Mouse (Mus musculus) layer of hippocampus, adult 2 months (tissue): ENCODE measurements around the gene Atp2b2. TPM values are rescaled to one million over a fixed set of nuclear protein-coding genes. Genes with fewer than 3 reads are reported as not detected.
"Not testable (repeated sequence)": the region's sequence is repeated elsewhere in the genome, so short reads cannot be mapped to it uniquely, and the experiment has no call there.

Source experiments
- DNase-seq, 2 experiments: peaks; one replicate each; pipeline ENCODE4 v3.0.0; 2022; ENCODE audit warnings: low spot score in 2 of 2
- H3K27ac ChIP-seq: fragments of 200-600 bp; 2 replicates; pipeline ENCODE4 v1.8.1; 2022
- H3K4me3 ChIP-seq: fragments of 200-600 bp; 2 replicates; pipeline ENCODE4 v1.8.1; 2022; ENCODE audit warnings: mild to moderate bottlenecking
- CTCF ChIP-seq: fragments of 200-600 bp; conservative IDR thresholded peaks from 2 replicates; pipeline ENCODE4 v1.8.1; 2022; ENCODE audit warnings: antibody characterized with exemption, mild to moderate bottlenecking, moderate library complexity
- total RNA-seq, 2 experiments: library from RNA; stranded (reverse); gene quantifications; 2 replicates each; pipeline ENCODE4 v1.2.3; 2021

The Atp2b2 gene
- total RNA-seq, 2 experiments from 2014 or later, result 330 to 337 TPM

DNA sequence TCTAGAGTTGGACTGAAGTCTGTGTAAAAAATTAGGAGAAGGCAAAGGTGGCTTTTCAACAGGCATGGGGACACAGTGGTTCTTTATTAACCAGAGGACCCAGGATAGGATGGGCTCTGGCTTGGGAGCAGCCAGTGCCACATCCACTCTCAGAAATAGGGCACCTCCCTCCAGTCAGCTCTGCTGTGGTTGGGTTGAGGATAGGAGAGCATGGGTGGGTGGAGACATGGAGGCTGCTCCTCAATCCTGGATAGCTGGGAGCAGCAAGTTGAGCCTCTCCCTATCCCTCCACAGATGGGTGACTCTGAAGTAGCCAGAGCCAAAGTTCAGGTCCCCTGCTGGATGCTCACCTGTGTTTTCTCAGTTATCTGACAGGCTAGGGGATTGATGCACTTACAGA, 297.3 kb downstream of the Atp2b2 start:
- Histone ChIP-seq H3K27ac (no peak overlapping the region), H3K4me3 (no peak overlapping the region)
- no peak for DNase-seq
- TF ChIP-seq CTCF, result no peak

DNA sequence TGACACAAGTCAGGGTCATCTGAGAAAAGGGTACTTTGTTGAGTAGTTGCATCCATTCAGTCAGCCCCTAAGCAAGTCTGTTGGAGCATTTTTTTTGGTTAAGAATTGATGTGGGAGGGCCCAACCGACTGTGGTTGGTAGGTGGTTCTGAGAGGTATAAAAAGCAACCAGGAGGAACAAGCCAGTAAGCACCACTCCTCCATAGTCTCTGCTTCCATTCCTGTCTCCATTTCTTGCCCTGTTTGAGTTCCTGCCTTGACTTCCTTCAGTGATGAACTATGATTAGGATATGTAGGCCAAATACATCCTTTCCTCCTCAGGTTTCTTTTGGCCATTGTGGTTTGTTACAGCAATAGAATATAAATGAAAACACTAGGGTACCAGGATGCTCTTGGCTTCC, 299.3 kb downstream of the Atp2b2 start:
- DNase-seq, result no peak

DNA sequence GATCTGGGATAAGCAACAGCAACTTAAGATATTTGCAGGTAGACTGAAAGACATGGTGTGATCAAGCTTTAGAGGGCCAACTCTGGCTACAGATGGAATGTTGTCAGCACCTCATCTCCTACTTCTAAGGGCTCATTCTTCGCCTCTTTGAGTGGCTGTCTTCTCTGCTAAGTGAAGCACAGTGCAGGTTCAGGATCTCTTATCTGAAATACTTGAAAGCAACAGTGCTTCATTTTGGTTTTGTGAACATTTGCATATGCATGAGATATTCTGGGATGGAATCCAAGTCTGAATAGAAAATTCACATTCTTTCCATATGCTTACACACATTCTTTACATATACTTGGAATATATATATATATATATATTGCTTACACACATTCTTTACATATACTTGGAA, 300.1 kb downstream of the Atp2b2 start:
- Histone ChIP-seq H3K27ac (peak overlapping the region; percentile 47; the same call in 1 of the 2 replicates), H3K4me3 (no peak overlapping the region)
- DNase-seq, result no peak
- TF ChIP-seq CTCF, result no peak

More for the DNA sequence above, 299.3 kb downstream of the Atp2b2 start:
- no peak for TF ChIP-seq CTCF
- no peak overlapping the region for H3K4me3 ChIP-seq
- 0 out of 2 replicates have a peak overlapping the region, but pooled peaks have one; percentile 15 for H3K27ac ChIP-seq

DNA sequence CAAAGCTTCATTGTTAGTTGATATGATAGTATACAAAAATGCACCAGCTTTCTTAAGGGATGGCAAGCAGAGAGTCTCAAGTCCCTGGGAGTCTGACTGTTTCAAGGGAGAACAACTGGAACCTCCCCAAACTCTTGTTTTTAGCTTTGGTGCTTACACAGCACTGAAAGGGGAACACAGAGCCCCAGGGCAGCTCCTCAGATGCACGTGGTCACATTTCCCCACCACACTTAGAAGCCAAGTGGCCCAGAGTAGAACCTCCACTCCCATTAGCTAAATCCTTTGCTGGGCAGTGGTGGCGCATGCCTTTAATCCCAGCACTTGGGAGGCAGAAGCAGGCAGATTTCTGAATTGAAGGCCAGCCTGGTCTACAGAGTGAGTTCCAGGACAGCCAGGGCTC, 301.0 kb downstream of the Atp2b2 start:
- no peak for DNase-seq
- TF ChIP-seq CTCF, result no peak
- Histone ChIP-seq H3K4me3 (no peak overlapping the region), H3K27ac (peak overlapping the region; percentile 91; the same call in 1 of the 2 replicates)

DNA sequence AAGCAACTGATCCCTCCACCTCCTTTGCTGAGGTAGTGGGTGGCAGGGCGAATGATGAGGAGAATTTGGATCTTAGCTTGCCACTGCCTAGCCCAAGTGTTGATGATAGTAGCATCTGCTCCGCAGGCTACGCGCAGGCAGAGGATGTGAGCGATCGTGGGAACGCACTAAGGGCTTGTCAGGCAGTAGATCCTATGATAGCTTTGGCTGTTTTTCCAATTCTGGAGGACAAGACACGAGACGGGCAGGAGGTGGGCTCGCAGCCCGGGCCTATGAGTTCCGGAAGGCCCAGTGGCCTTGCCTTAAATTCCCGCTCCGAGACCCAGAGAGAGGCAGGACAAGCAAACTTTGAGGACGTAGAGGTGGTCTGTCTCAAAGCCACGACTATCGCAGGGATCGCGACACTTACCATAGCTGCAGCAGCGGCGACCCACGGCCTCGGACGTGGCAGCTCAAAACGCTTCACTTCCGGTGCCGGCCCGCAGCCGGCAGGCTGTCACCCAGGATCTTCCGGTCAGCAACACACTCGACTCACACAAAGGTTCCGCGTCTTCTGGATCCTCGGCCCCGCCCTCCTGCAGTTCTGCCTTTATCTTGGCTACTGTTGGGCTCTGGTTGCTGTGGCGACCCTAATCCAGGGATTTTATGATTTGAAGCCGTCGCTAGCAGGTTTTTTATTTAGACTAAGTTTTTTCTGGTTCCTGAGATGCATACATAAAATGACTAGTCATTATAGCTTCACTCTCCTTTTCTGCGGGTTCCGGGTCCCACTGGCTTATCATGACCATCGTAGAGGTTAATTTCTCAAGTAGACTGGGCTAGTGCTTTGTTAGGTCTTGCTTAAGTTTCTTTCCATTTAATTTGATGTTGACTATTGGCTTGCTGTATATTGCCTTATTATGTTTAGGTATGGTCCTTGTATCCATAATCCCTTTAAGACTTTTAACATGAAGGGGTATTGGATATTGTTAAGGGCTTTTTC, 301.9 kb downstream of the Atp2b2 start, which contains the start of gene Sec13:
Gene Sec13 (minus strand): TSS at position 508 of the 982 bp plus-strand sequence.
- DNase-seq, result peak; percentile 84 to 87
- TF ChIP-seq CTCF, result no peak
- peak within 1 kb of the TSS; percentile 91 for H3K27ac ChIP-seq
- peak within 1 kb of the TSS; percentile 78 for H3K4me3 ChIP-seq

DNA sequence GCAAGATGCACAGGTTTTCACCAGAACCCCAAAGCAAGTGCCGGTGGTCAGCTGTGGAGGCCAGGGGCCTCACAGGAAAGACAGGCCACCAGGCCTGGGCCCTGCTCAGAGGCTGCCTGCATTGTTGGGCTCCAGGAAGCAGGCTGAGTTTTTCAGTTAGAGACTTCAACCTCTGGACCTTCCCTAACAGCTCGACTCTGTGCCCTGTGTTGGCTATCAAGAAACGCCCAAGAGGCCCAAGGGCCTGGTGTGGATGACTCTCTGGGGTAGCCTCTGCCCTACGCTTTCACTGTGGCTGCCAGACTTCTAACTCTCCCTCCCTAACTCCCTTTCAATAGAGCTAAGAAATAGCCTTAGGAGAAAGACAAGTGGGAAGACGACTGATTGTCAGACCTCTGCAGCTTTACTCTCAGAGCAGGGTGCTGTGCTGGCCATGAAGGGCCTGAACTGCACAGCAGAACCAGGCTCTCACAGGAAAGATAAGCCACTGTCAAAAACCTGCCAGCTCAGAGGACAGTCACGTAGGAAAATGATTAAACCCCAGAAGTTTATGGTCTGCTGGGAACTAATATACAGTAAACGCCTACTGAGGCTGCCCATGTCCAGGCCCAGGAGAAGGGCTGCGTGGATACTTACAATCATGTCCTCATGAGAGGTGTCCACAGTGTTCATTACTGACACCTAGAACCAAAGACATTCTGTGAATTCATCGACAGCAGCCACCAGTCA, 304.9 kb downstream of the Atp2b2 start:
- no peak overlapping the region for H3K27ac ChIP-seq
- no peak for TF ChIP-seq CTCF

DNA sequence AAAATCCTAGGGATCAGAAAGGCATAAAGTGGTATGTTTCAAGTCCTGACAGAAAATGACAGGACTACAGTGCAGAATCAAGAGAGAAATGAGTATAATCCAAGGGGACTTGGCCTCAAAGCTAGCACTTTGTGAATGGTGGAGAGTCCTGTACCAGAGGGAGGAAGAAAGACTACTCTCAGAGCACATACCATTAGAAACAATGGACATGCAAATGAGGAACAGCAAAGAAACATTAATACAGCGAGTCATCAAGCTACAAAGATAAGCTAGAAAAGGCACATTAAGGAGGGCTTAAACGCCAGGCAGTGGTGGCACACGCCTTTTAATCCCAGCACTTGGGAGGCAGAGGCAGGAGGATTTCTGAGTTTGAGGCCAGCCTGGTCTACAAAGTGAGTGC, 311.1 kb downstream of the Atp2b2 start:
- no peak for TF ChIP-seq CTCF
- Histone ChIP-seq H3K4me3 (no peak overlapping the region), H3K27ac (no peak overlapping the region)
- no peak for DNase-seq

More for the DNA sequence above, 304.9 kb downstream of the Atp2b2 start:
- no peak overlapping the region for H3K4me3 ChIP-seq
- no peak for DNase-seq

DNA sequence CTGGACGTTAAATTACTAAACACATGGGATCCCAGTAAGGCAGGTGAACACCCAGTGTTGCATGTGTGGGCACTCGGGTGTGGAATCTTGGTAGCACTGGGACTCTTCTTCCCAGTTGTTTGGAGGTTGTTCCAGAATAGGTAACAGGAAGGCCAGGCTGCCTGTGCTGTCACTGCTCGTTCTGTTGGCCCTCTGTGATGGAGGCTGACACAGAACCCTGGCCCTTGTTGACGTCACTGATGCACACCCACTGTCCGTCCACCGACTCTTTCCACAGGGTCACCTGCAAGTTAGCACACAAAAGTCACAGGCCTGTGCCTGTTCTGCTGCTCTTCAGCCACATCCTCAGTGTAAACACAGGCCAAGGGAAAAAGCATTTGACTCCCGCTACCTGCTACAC, 314.2 kb downstream of the Atp2b2 start:
- no peak for DNase-seq
- TF ChIP-seq CTCF, result no peak
- no peak overlapping the region for H3K4me3 ChIP-seq

DNA sequence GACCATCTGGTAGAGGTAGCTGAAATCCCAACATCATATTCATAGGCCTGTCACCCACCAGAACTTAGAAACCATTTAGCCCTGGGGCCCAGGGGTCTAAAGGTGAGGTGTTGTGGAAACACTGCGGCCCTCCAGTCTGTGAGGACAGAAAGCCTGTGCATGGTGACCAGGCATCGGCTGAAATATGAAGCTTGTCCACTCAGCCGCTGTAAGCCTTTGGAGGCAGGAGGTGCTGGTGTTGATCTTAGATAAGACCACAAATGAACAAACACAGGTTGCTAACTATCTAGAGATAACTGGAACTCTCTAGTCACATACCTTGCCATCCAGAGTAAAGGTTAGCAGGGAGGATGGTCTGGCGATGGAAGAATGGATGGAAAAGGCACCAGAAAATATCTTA, 321.4 kb downstream of the Atp2b2 start:
- Histone ChIP-seq H3K4me3 (no peak overlapping the region), H3K27ac (no peak overlapping the region)
- no peak for DNase-seq
- no peak for TF ChIP-seq CTCF

More for the DNA sequence above, 314.2 kb downstream of the Atp2b2 start:
- no peak overlapping the region for H3K27ac ChIP-seq

DNA sequence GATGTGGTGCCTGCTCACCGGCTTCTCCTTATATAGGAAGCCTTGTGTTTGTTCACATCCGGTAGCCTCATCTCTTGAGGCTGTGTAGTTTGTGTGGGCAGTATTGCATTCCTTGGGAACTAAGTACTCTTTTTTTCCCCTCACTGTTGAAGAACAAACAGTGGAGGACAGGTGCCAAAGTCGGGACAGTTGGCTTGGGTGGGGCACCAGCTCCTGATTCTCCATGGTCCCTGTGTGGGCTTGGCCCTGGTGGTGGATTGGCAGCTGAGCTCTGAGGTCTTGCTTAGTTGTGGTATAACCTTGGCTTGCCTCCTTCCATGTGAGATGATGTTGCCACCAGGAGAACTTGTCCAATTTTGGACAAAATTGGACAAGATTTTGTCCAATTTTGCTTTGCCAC, 322.5 kb downstream of the Atp2b2 start, which contains the start of gene Ghrl:
Gene Ghrl (minus strand): TSS at position 3 of the 400 bp plus-strand sequence.
- DNase-seq, result no peak
- TF ChIP-seq CTCF, result no peak
- Histone ChIP-seq H3K27ac (no peak within 1 kb of the TSS), H3K4me3 (no peak within 1 kb of the TSS)

DNA sequence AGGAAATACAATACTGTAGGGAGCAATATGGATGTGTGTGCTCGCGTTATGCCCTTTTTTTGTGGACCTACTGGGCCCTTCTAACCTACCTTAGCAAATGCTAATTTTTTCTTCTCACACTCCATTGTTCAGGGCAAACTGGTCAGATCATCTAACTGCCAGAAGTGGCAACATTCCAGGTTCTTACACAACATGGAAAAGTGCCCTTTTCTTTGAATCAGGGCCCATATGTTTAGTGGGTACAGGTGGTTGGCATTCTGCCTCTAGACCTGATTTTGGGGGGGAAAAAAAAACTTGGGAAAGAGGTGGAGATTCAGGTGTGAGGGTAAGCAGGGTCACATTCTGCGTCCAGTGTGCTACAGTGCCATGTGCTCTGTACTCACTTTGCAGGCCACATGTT, 324.9 kb downstream of the Atp2b2 start:
- no peak for DNase-seq
- Histone ChIP-seq H3K27ac (no peak overlapping the region), H3K4me3 (no peak overlapping the region)
- no peak for TF ChIP-seq CTCF

DNA sequence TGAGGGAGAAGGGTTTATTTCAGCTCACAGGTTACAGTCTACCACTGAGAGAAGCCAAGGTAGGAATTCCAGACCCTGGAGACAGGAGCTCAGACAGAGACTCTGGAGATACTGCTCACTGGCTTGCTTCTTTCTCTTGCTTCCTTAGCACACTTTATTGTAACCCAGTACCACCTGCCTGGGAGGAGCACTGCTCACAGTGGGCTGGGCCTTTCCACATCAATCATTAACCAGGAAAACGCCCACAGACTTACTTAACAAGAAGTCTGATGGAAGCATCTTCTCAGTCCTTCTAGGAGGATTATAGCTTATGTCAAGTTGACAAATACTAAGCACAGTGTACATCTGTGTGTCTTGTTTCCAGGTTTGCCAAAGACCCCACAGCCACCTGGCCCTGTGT, 327.6 kb downstream of the Atp2b2 start:
- Histone ChIP-seq H3K27ac (no peak overlapping the region; the same call in 1 of the 2 replicates), H3K4me3 (no peak overlapping the region)
- TF ChIP-seq CTCF, result no peak
- DNase-seq, result no peak

DNA sequence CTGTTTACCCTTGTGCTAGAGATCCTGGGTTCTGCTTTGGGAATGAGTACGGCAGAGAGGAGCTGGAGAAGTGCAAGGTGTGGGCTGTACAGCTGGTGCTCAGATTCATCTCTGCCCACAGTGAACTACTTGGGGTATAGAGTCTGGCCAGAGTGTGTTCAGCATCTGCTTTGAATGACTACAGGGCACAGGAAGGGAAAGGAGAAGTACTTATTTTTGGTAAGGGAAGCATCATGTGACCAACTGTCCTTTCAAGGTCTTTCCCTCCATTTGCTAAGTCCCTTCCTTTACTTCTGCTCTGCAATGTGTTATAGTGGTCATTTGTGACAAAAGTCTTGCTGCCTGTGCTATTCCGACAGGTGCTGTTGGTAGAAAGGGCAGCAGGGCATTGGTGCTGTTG, 328.1 kb downstream of the Atp2b2 start:
- TF ChIP-seq CTCF, result no peak
- DNase-seq, result no peak
- Histone ChIP-seq H3K4me3 (no peak overlapping the region), H3K27ac (no peak overlapping the region; the same call in 1 of the 2 replicates)

DNA sequence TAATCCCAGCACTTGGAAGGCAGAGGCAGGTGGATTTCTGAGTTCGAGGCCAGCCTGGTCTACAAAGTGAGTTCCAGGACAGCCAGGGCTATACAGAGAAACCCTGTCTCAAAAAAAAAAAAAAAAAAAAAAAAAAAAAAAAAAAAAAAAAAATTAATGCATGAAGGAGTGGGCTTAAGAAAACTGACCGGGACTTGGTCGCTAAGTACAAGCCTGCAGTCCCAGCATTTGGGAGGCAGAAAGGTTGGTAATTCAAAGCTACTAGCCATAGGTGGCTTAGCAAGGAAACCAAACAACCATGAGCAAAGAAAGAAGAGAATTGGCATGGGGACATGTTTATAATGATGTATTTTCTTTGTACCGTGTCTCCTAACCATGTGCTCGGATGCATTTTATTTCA, 329.0 kb downstream of the Atp2b2 start:
- DNase-seq, H3K27ac ChIP-seq: not testable (repeated sequence)

More for the DNA sequence above, 329.0 kb downstream of the Atp2b2 start:
- not testable (repeated sequence) for H3K4me3 ChIP-seq
